Mouse (Mus musculus) liver, embryonic 11.5 days (tissue): Measurements from ENCODE around the gene Dip2c. TPM values are rescaled to one million over a fixed set of nuclear protein-coding genes. Genes with fewer than 3 reads are reported as not detected.

Experiments used
- ATAC-seq: fragments of 200-750 bp; cut with Nextera tagmentation; replicated peaks from 2 replicates; pipeline ENCODE4 v1.8.0; 2017; ENCODE audit warnings: moderate number of reproducible peaks, mild to moderate bottlenecking, moderate TSS enrichment, moderate library complexity; ENCODE audit not compliant: low FRiP score
- DNase-seq: peaks from one replicate; pipeline ENCODE4 v3.0.0-alpha.2; 2017; ENCODE audit warnings: low spot score
- H3K27ac ChIP-seq: fragments of 300-500 bp; sonication (generic); 2 replicates; pipeline ENCODE4 v1.5.1; 2014; ENCODE audit warnings: mild to moderate bottlenecking, low read depth, low read length, control low read depth
- H3K27me3 ChIP-seq: fragments of 300-500 bp; sonication (generic); replicated peaks from 2 replicates; pipeline ENCODE4 v1.6.1; 2014; ENCODE audit warnings: low read length, mixed read lengths; ENCODE audit not compliant: control insufficient read depth, insufficient read depth
- H3K36me3 ChIP-seq: fragments of 300-500 bp; sonication (generic); 2 replicates; pipeline ENCODE4 v1.6.1; 2014; ENCODE audit warnings: mild to moderate bottlenecking, low read length, moderate library complexity, mixed read lengths; ENCODE audit not compliant: control insufficient read depth, insufficient read depth
- H3K4me1 ChIP-seq: fragments of 300-500 bp; sonication (generic); replicated peaks from 2 replicates; pipeline ENCODE4 v1.6.1; 2014; ENCODE audit warnings: low read length, mixed read lengths; ENCODE audit not compliant: control insufficient read depth, insufficient read depth
- H3K4me2 ChIP-seq: fragments of 300-500 bp; sonication (generic); 2 replicates; pipeline ENCODE4 v1.6.1; 2014; ENCODE audit warnings: mild to moderate bottlenecking, control low read depth, moderate library complexity
- H3K4me3 ChIP-seq: fragments of 300-500 bp; sonication (generic); 2 replicates; pipeline ENCODE4 v1.5.1; 2014; ENCODE audit warnings: low read depth, low read length, control low read depth
- H3K9ac ChIP-seq: fragments of 300-500 bp; sonication (generic); 2 replicates; pipeline ENCODE4 v1.6.1; 2014; ENCODE audit warnings: low read depth, low read length, control low read depth
- H3K9me3 ChIP-seq: fragments of 300-500 bp; sonication (generic); 2 replicates; pipeline ENCODE4 v1.6.1; 2016; ENCODE audit warnings: low read length, inconsistent platforms, mixed read lengths; ENCODE audit not compliant: control insufficient read depth
- WGBS: fragments of 180-500 bp; shearing (Covaris S2); extraction: QIAGEN DNeasy Blood & Tissue Kit; methylation state at CpG from one replicate; pipeline ENCODE4 v1.1.7; 2014; 5-methylcytosine and 5-hydroxymethylcytosine counted together
- polyA plus RNA-seq: library from polyadenylated mRNA; unstranded; fragments of >200 nt; fragmentation: Nextera tagmentation; extraction: Ambion mirVana; gene quantifications from 2 replicates; pipeline ENCODE4 v1.2.1, GENCODE M21; 2014

Dip2c gene
- polyA plus RNA-seq, 1 experiment from 2014 or later = 2.2 TPM

DNA sequence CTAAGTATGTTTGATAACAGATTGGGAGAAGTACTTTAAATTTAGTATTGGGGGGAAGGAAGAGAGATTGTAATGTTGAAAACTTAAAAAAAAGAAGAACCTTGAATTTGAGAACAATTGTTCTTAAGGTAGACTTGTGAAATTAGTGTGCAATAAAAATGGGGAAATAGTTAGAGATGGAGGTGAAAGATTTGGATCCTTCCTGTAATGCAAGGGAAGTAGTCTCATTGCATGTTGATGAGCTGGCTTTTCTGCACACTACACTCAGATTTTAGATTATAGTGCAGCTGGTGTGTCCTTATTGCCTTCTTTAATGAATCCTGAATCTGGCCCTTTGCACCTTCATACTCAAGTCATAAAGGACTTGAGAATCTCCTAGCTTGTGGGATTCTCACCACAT, 142.9 kb downstream of the Dip2c start:
- H3K27me3 ChIP-seq = no peaks in the 10 kb centered on the region
- no peaks in the 10 kb centered on the region for H3K9me3 ChIP-seq
- H3K4me3 ChIP-seq = no peak overlapping the region
- no peaks in the 10 kb centered on the region for H3K36me3 ChIP-seq
- H3K9ac ChIP-seq = no peak overlapping the region
- H3K27ac ChIP-seq = no peak overlapping the region
- DNase-seq = no peak
- H3K4me2 ChIP-seq = no peak overlapping the region
- no peak for ATAC-seq
- peaks cover 5% of the 10 kb centered on the region; the same call in 1 of the 2 replicates for H3K4me1 ChIP-seq

DNA sequence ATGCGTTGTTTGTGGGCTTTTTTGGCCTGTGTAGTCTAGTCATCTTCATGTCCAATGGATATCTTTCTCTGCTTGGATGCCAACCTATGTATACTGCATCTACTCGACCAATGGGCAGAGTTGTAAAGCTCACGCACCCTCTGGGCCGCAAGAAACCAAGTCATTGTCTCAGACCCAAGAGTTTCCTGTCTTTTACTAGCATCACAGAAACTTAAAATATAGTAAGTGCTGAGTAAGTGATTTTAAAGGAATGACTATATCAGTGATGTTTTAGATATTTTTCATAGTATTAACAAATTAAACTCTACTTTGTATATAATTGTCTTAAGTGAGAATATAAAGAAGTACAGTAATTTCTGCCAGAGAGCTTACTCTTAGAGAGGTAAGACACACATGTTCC, 145.6 kb downstream of the Dip2c start:
- no peak overlapping the region for H3K4me3 ChIP-seq
- no peak overlapping the region for H3K4me2 ChIP-seq
- WGBS = 86% methylated on average over 4 of the region's 4 CpGs
- ATAC-seq = no peak
- no peak for DNase-seq
- no peak overlapping the region for H3K9ac ChIP-seq
- no peaks in the 10 kb centered on the region for H3K36me3 ChIP-seq
- no peak overlapping the region for H3K27ac ChIP-seq
- no peaks in the 10 kb centered on the region for H3K27me3 ChIP-seq
- H3K9me3 ChIP-seq = no peaks in the 10 kb centered on the region
- H3K4me1 ChIP-seq = peaks cover 7% of the 10 kb centered on the region

- Histone ChIP-seq H3K36me3 (no peaks in the 10 kb centered on the region), H3K27ac (no peak overlapping the region), H3K4me3 (no peak overlapping the region), H3K4me1 (peaks cover 7% of the 10 kb centered on the region), H3K4me2 (no peak overlapping the region), H3K9me3 (no peaks in the 10 kb centered on the region), H3K27me3 (no peaks in the 10 kb centered on the region), H3K9ac (no peak overlapping the region)
- ATAC-seq (no peak), DNase-seq (no peak)
- WGBS = 78% methylated on average over 1 of the region's 1 CpGs
Measured at GRCm38 (mm10) chr13:9422876-9423275, 146.5 kb downstream of the Dip2c start.

GRCm38 (mm10) chr13:9424434-9424833, 148.1 kb downstream of the Dip2c start:
- Histone ChIP-seq H3K27ac (no peak overlapping the region), H3K9ac (no peak overlapping the region), H3K4me3 (no peak overlapping the region), H3K9me3 (no peaks in the 10 kb centered on the region), H3K27me3 (no peaks in the 10 kb centered on the region), H3K36me3 (no peaks in the 10 kb centered on the region), H3K4me2 (no peak overlapping the region), H3K4me1 (peaks cover 7% of the 10 kb centered on the region)
- DNase-seq (no peak), ATAC-seq (no peak)

- H3K27me3 ChIP-seq = no peaks in the 10 kb centered on the region
- peaks cover 7% of the 10 kb centered on the region for H3K4me1 ChIP-seq
- H3K36me3 ChIP-seq = no peaks in the 10 kb centered on the region
- H3K4me2 ChIP-seq = no peak overlapping the region
- H3K4me3 ChIP-seq = no peak overlapping the region
- DNase-seq = no peak
- ATAC-seq = peak; percentile 96
- no peak overlapping the region for H3K9ac ChIP-seq
- no peaks in the 10 kb centered on the region for H3K9me3 ChIP-seq
- H3K27ac ChIP-seq = no peak overlapping the region
Measured at GRCm38 (mm10) chr13:9426267-9426666, 149.9 kb downstream of the Dip2c start.

GRCm38 (mm10) chr13:9426779-9427178, 150.5 kb downstream of the Dip2c start:
- DNase-seq = no peak
- no peaks in the 10 kb centered on the region for H3K27me3 ChIP-seq
- H3K4me1 ChIP-seq = peaks cover 7% of the 10 kb centered on the region
- H3K4me2 ChIP-seq = no peak overlapping the region
- no peaks in the 10 kb centered on the region for H3K9me3 ChIP-seq
- H3K36me3 ChIP-seq = no peaks in the 10 kb centered on the region
- no peak overlapping the region for H3K4me3 ChIP-seq
- no peak for ATAC-seq
- no peak overlapping the region for H3K9ac ChIP-seq
- H3K27ac ChIP-seq = no peak overlapping the region
- WGBS = 57% methylated on average over 4 of the region's 4 CpGs

GRCm38 (mm10) chr13:9429884-9430283, 153.6 kb downstream of the Dip2c start:
- no peaks in the 10 kb centered on the region for H3K27me3 ChIP-seq
- no peak overlapping the region for H3K9ac ChIP-seq
- no peak overlapping the region for H3K27ac ChIP-seq
- H3K36me3 ChIP-seq = no peaks in the 10 kb centered on the region
- peaks cover 2% of the 10 kb centered on the region; the same call in 1 of the 2 replicates for H3K4me1 ChIP-seq
- no peaks in the 10 kb centered on the region for H3K9me3 ChIP-seq
- DNase-seq = no peak
- 89% methylated on average over 1 of the region's 1 CpGs for WGBS
- no peak overlapping the region for H3K4me3 ChIP-seq
- no peak overlapping the region for H3K4me2 ChIP-seq
- no peak for ATAC-seq

DNA sequence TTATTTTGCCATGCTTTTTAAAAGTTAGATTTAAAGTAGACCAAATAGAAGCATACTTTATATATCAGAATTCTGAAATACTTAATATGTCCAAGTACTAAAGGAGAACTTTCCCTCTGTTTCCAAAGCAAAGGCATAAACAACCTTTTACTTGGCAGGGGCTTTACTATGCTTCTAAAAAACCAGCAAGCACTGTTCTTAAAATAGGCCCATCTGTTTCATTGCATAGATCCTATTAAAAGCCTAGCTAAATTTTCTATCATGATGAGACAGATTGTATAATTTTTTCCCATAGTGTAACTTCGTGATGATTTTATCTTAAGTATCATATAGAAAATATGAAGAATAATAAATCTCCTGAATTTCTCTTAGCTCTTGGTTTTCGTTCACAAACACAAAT, 154.4 kb downstream of the Dip2c start:
- Histone ChIP-seq H3K9me3 (no peaks in the 10 kb centered on the region), H3K4me1 (peaks cover 2% of the 10 kb centered on the region; the same call in 1 of the 2 replicates), H3K4me3 (no peak overlapping the region), H3K27me3 (no peaks in the 10 kb centered on the region), H3K4me2 (no peak overlapping the region), H3K9ac (no peak overlapping the region), H3K36me3 (no peaks in the 10 kb centered on the region), H3K27ac (no peak overlapping the region)
- 85% methylated on average over 2 of the region's 2 CpGs for WGBS
- ATAC-seq (no peak), DNase-seq (no peak)

DNA sequence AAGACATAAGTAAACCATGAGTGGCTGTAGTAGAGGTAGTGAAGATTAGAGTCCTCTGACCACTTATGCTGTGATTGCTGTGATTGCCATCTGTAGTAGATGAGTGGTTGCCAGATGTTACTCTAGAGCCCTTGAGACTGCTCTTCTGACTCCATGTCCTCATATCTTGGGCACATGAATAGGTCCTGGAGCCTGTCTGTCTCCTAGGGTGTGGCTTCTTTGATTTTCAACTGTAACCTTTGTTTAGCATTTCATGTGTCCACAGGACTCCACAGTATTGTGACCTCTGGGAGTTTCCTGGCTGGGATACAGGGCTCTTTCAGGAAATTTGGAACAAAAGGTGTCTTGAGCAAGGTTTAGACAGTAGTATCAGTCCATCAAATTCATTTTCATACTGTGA, 155.1 kb downstream of the Dip2c start:
- Histone ChIP-seq H3K4me2 (no peak overlapping the region), H3K9ac (no peak overlapping the region), H3K4me3 (no peak overlapping the region), H3K27me3 (no peaks in the 10 kb centered on the region), H3K4me1 (no peaks in the 10 kb centered on the region), H3K9me3 (no peaks in the 10 kb centered on the region), H3K36me3 (no peaks in the 10 kb centered on the region), H3K27ac (no peak overlapping the region)
- DNase-seq (no peak), ATAC-seq (no peak)
